Mouse (Mus musculus): ENCODE measurements around the gene Hmces. TPM values are rescaled to one million over a fixed set of nuclear protein-coding genes. Genes with fewer than 3 reads are reported as not detected.

Hmces gene
- polyA plus RNA-seq, 1 experiment from 2014 or later: 33.5 TPM

DNA sequence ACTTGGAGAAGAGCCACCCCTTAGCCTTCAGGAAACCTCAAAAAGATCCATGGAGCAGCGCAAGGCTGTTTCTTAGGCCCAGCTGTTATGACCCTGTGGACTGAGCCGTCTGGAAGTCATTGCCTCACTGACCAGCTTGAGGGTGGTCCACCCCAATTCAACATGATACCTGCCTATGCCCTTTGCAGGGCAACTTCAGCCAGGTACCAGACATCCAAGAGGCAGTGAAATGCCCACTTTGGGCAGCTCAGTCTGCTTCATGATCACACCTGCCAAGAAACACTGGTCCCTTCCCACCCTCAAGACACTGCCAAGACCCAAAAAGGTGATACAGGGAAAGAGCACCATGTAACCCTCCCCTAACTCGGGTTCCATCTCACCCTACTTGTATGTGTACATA lies 66.0 kb downstream of the Hmces start:
- TF ChIP-seq EP300 (IDR thresholded peaks at IDR 0.05) (no peak), CTCF (IDR thresholded peaks at IDR 0.05) (no peak)
- H3K4me2 ChIP-seq (replicated peaks; ENCODE audit: low read depth, low read length): no peak overlapping the region
- 66% methylated on average over 3 of the region's 3 CpGs for WGBS
- no peaks in the 10 kb centered on the region for H3K27me3 ChIP-seq (replicated peaks; ENCODE audit: insufficient read depth, low read length)
- H3K9me3 ChIP-seq (ENCODE audit: low read length): no peaks in the 10 kb centered on the region
- ATAC-seq (no peak), DNase-seq (ENCODE audit: low spot score) (no peak)
- H3K27ac ChIP-seq (ENCODE audit: low read length): no peak overlapping the region
- peaks cover 3% of the 10 kb centered on the region; the same call in 1 of the 2 replicates for H3K4me1 ChIP-seq (ENCODE audit: insufficient read depth, low read depth, low read length)
- no peak overlapping the region for H3K4me3 ChIP-seq (ENCODE audit: low read depth, low read length)
- no peaks in the 10 kb centered on the region for H3K36me3 ChIP-seq (ENCODE audit: insufficient read depth, low read length)
- no peak overlapping the region for H3K9ac ChIP-seq (replicated peaks; ENCODE audit: low read depth)

DNA sequence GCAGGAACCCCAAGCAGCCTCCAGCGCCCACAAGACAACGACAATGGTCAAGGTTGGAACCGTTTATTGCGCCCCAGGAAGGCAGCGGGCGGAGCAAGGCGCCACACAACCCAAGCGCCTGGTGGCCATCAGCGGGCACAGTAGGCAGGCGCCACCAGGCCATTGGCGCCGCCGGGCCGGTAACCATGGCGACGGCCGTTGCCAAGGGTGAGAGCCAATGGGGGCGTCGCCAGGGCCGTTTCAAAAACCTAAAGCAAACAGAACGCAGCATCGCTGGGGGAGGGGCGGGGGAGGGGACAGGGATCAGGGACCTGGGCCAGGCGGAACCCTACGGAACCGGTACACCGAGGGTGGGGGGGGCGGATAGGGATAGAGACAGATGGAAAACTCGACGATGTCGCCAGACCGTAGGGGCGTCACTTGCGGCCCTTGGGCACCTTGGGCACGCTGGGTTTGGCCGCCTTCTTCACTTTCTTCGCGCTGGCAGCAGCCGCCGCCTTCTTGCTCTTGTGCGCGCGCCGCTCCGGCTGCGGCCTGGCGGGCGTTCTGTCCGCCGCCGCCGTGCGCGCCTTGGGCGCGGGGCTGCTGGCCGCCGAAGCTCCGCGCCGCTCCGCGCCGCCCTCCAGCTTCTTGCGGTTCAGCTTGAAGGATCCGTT lies 66.8 kb downstream of the Hmces start:
- no peaks in the 10 kb centered on the region for H3K27me3 ChIP-seq (replicated peaks; ENCODE audit: insufficient read depth, low read length)
- TF ChIP-seq CTCF (IDR thresholded peaks at IDR 0.05) (peak; percentile 60), EP300 (IDR thresholded peaks at IDR 0.05) (no peak)
- peak overlapping the region; percentile 76 for H3K4me3 ChIP-seq (ENCODE audit: low read depth, low read length)
- H3K9me3 ChIP-seq (ENCODE audit: low read length): no peaks in the 10 kb centered on the region
- peak overlapping the region; percentile 50 for H3K9ac ChIP-seq (replicated peaks; ENCODE audit: low read depth)
- DNase-seq (ENCODE audit: low spot score) (peak; percentile 79), ATAC-seq (peak; percentile 86)
- no peaks in the 10 kb centered on the region for H3K36me3 ChIP-seq (ENCODE audit: insufficient read depth, low read length)
- no peak overlapping the region for H3K27ac ChIP-seq (ENCODE audit: low read length)
- H3K4me2 ChIP-seq (replicated peaks; ENCODE audit: low read depth, low read length): peak overlapping the region; percentile 94
- H3K4me1 ChIP-seq (ENCODE audit: insufficient read depth, low read depth, low read length): peaks cover 3% of the 10 kb centered on the region; the same call in 1 of the 2 replicates
- WGBS: 1% methylated on average over 49 of the region's 66 CpGs

DNA sequence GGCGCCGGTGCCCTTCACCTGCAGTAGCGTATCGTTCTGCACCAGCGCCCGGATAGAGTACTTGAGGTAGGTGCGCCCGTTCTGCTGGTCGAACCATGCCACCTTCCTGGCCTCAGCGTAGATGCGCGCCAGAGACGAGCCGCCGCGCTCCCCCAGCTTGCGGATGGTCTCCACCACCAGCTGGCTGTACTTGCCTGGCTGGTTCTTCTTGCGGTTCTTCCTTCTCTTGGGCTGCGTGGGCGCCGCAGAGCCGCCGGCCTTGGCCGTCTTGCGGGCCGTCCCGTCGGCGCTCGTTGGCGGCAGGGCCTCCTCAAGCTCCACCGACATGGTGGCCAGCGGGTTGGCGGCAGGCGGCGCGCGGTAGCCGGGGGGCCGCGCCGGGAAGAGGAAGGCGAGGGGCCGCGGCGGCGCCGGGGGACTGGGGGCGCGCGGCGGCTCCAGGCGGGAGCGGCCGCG lies 67.3 kb downstream of the Hmces start:
- H3K4me3 ChIP-seq (ENCODE audit: low read depth, low read length): peak overlapping the region; percentile 76
- WGBS: under 1% methylated on average over 39 of the region's 56 CpGs
- no peaks in the 10 kb centered on the region for H3K9me3 ChIP-seq (ENCODE audit: low read length)
- H3K4me2 ChIP-seq (replicated peaks; ENCODE audit: low read depth, low read length): peak overlapping the region; percentile 94
- H3K9ac ChIP-seq (replicated peaks; ENCODE audit: low read depth): peak overlapping the region; percentile 50
- no peaks in the 10 kb centered on the region for H3K27me3 ChIP-seq (replicated peaks; ENCODE audit: insufficient read depth, low read length)
- TF ChIP-seq EP300 (IDR thresholded peaks at IDR 0.05) (no peak), CTCF (IDR thresholded peaks at IDR 0.05) (no peak)
- ATAC-seq (peak; percentile 43), DNase-seq (ENCODE audit: low spot score) (peak; percentile 24)
- H3K27ac ChIP-seq (ENCODE audit: low read length): 0 out of 2 replicates have a peak overlapping the region, but pooled peaks have one; percentile 9
- H3K4me1 ChIP-seq (ENCODE audit: insufficient read depth, low read depth, low read length): peaks cover 3% of the 10 kb centered on the region; the same call in 1 of the 2 replicates
- no peaks in the 10 kb centered on the region for H3K36me3 ChIP-seq (ENCODE audit: insufficient read depth, low read length)

DNA sequence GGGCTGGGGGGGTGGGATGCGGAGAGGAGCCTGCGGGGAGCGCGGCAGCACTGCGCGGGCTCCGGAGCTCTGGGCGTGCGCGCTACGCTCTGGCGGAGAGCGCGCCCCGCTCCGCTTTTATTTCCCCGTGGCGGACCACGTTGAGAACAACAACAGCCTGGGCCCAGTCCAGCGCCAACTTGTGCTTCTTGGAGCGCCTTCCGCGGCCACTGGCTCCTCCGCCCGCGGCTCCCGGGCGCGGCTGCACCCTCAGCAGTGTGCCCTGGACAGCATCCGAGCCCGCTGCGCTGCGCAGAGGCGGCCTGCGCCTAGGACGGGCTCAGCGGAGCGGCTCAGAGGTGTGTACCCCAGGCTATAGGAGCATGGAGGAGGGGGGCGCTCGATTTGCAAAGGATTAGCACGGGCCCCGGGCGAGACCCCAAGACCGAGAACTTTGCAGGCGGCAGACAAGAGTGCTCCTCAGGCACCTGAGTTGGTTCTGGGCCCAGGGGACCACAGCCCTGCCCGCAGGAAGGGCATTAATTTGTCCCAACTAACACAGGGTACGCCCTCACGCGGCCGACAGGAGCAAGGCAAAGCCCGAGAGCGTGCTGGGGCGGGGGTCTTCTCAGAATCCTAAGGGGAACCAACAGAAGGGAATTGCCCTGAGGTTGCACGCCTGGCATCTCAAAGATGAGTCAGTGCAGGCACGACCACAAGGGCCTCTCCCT lies 68.0 kb downstream of the Hmces start, which contains the start of gene H1fx:
TSS of gene H1fx (minus strand) at position 91 of the 710 bp plus-strand sequence.
- no peaks in the 10 kb centered on the region for H3K27me3 ChIP-seq (replicated peaks; ENCODE audit: insufficient read depth, low read length)
- H3K9me3 ChIP-seq (ENCODE audit: low read length): no peaks in the 10 kb centered on the region
- peak within 1 kb of the TSS; percentile 76 for H3K4me3 ChIP-seq (ENCODE audit: low read depth, low read length)
- ATAC-seq (peak; percentile 82), DNase-seq (ENCODE audit: low spot score) (peak; percentile 72)
- TF ChIP-seq CTCF (IDR thresholded peaks at IDR 0.05): peak; percentile 53
- no peak for TF ChIP-seq EP300 (IDR thresholded peaks at IDR 0.05)
- WGBS: under 1% methylated on average over 40 of the region's 55 CpGs
- H3K9ac ChIP-seq (replicated peaks; ENCODE audit: low read depth): peak within 1 kb of the TSS; percentile 50
- H3K4me2 ChIP-seq (replicated peaks; ENCODE audit: low read depth, low read length): peak within 1 kb of the TSS; percentile 94
- peak within 1 kb of the TSS; percentile 51; the same call in 1 of the 2 replicates for H3K27ac ChIP-seq (ENCODE audit: low read length)
- H3K36me3 ChIP-seq (ENCODE audit: insufficient read depth, low read length): no peaks in the 10 kb centered on the region
- H3K4me1 ChIP-seq (ENCODE audit: insufficient read depth, low read depth, low read length): peaks cover 3% of the 10 kb centered on the region; the same call in 1 of the 2 replicates

DNA sequence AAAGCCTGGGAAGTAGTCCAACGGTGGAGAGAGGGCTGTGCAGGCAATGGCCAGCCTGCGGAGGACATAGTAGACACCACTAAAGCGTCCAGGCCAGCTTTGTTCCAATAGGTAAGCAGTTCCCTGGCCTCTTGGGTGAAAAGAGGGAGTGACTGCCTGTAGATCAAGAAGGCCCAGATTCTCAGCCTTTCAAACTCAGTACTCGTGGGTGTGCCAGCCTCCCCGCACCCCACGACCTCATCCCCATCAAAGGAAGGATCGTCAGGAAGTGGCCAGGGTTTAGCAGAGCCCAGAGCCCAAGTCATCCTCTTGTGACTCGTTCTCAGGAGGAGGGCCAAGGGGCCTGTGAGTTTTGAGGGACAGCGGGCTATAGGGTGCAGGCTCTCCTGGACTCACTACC lies 68.8 kb downstream of the Hmces start:
- Histone ChIP-seq H3K27ac (ENCODE audit: low read length) (no peak overlapping the region), H3K4me1 (ENCODE audit: insufficient read depth, low read depth, low read length) (peaks cover 3% of the 10 kb centered on the region; the same call in 1 of the 2 replicates), H3K9ac (replicated peaks; ENCODE audit: low read depth) (no peak overlapping the region), H3K27me3 (replicated peaks; ENCODE audit: insufficient read depth, low read length) (no peaks in the 10 kb centered on the region), H3K4me3 (ENCODE audit: low read depth, low read length) (no peak overlapping the region), H3K36me3 (ENCODE audit: insufficient read depth, low read length) (no peaks in the 10 kb centered on the region), H3K9me3 (ENCODE audit: low read length) (no peaks in the 10 kb centered on the region), H3K4me2 (replicated peaks; ENCODE audit: low read depth, low read length) (peak overlapping the region; percentile 94)
- no peak for ATAC-seq
- DNase-seq (ENCODE audit: low spot score): no peak
- TF ChIP-seq EP300 (IDR thresholded peaks at IDR 0.05) (no peak), CTCF (IDR thresholded peaks at IDR 0.05) (no peak)
- 56% methylated on average over 9 of the region's 9 CpGs for WGBS

Small RNAs within 50 kb of the gene (microRNA-seq; reads per million reads assigned to microRNA genes)
- gene Gm47286: not detected

Other genes with a start within 250 kb of the Hmces start
- 8.7 and 10.0 TPM in 2 replicates for gene Aplf, start 241.7 kb upstream of the Hmces start, polyA plus RNA-seq (2015; fragmentation: Nextera tagmentation; extraction: Ambion mirVana)
- gene Efcc1, start 183.1 kb upstream of the Hmces start, polyA plus RNA-seq (2015; fragmentation: Nextera tagmentation; extraction: Ambion mirVana): 4.0 and 5.9 TPM in 2 replicates
- gene Gp9, start 135.9 kb upstream of the Hmces start, polyA plus RNA-seq (2015; fragmentation: Nextera tagmentation; extraction: Ambion mirVana): 8.3 and 9.1 TPM in 2 replicates
- 13.5 and 15.1 TPM in 2 replicates for gene Rab43, start 101.8 kb upstream of the Hmces start, polyA plus RNA-seq (2015; fragmentation: Nextera tagmentation; extraction: Ambion mirVana)
- 0.73 and 0.94 TPM in 2 replicates for gene Gm45140, start 78.1 kb upstream of the Hmces start, polyA plus RNA-seq (2015; fragmentation: Nextera tagmentation; extraction: Ambion mirVana)
- gene Isy1, start 75.1 kb upstream of the Hmces start, polyA plus RNA-seq (2015; fragmentation: Nextera tagmentation; extraction: Ambion mirVana): 21.4 and 24.1 TPM in 2 replicates
- 565 and 604 TPM in 2 replicates for gene Cnbp, start 62.8 kb upstream of the Hmces start, polyA plus RNA-seq (2015; fragmentation: Nextera tagmentation; extraction: Ambion mirVana)
- 72.2 and 75.4 TPM in 2 replicates for gene Copg1, start 26.1 kb upstream of the Hmces start, polyA plus RNA-seq (2015; fragmentation: Nextera tagmentation; extraction: Ambion mirVana)
- 9.1 and 11.5 TPM in 2 replicates for gene H1fx, start 67.7 kb downstream of the Hmces start, polyA plus RNA-seq (2015; fragmentation: Nextera tagmentation; extraction: Ambion mirVana)
- 242 and 253 TPM in 2 replicates for gene Rab7, start 131.3 kb downstream of the Hmces start, polyA plus RNA-seq (2015; fragmentation: Nextera tagmentation; extraction: Ambion mirVana)
- 209 and 226 TPM in 2 replicates for gene Rpn1, start 170.5 kb downstream of the Hmces start, polyA plus RNA-seq (2015; fragmentation: Nextera tagmentation; extraction: Ambion mirVana)